Mouse (Mus musculus) kidney, adult 10 weeks (tissue): ENCODE results near the gene Hspb8. TPM values are rescaled to one million over a fixed set of nuclear protein-coding genes. Genes with fewer than 3 reads are reported as not detected.

ENCODE experiments used
- polyA plus RNA-seq: library from polyadenylated mRNA; stranded (reverse); fragments of 350-450 nt; fragmentation: Illumina TruSeq; extraction: RNeasy Lipid Tissue Mini Kit (QIAGEN cat#74804); gene quantifications from one replicate; pipeline ENCODE4 v1.2.3, GENCODE M21; 2014; ENCODE audit warnings: low read depth, low replicate concordance

The Hspb8 gene
- 3.0 TPM for polyA plus RNA-seq

DNA sequence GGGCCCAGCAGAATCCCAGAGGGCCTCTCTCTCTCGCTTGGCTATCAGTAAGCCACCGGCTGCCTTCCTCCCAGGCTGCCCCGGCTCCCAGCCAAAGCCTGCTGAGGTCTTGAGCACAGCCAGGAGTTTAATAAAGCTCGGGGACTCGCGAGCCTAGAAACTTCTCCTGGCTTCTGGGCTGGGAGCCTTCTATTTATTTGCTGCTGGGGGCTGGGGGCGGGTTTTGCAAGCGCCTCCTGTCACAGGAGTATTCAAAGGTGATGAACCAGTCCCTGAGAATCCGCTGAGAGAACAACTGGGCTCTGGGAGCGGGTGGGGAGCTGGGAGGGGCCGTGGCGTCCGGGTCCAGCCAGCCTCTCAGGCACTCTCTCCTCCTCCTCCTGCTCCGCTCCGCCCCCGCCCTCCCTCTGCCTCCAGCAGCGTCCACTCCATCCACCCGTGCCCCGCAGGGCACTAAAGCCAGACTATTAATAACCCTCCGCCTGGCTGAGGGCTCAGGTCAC is at the start of gene Hspb8:
Hspb8 (minus strand) TSS at position 166 of the 503 bp plus-strand sequence.

Other genes starting within 250 kb of the Hspb8 start
- not detected for gene Ccdc60, start 133.9 kb downstream of the Hspb8 start, polyA plus RNA-seq
- 0.28 TPM for gene Srrm4, start 169.0 kb upstream of the Hspb8 start, polyA plus RNA-seq